Mouse (Mus musculus): ENCODE measurements around the gene Eif4b. TPM values are rescaled to one million over a fixed set of nuclear protein-coding genes. Genes with fewer than 3 reads are reported as not detected.
"Not testable (repeated sequence)": the region's sequence is repeated elsewhere in the genome, so short reads cannot be mapped to it uniquely, and the experiment has no call there.

Gene Eif4b
- polyA plus RNA-seq, 1 experiment from 2014 or later = 99.6 TPM

DNA sequence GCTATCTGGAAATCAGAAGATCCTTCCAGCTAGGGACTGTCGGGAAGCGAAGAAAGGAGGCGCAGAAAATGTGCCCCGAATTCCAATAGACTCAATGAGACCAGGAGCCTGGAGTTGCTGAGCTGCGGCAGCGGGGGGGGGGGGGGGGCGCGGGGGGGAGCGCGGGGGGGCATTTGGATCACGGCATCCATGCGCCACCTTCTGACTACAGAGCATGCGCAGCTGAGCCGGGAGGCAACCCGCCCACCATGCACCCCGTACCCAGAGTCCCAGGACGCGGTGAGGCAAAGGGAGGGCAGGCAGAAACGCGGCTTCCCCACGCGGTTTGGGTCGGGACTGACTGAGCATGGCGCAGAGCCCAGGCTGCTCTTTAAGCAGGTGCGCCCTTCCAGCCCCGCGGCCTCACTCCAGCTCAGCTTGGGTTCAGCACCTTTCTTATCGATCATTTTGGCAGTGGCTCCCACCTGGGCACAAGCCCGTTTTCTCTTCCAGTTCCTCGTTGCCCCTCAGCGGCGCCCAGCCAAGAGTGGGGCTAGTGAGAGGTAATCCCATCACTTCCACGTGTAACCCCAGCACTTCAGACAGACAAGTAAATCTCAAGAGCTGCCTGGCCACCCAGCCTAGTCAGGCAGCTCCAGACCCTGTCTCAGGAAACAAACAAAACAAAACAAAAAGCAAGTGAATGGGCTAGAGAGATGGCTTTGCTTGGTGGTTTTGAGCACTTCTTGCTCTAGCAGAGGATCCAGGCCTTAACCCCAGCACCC, 21.5 kb upstream of the Eif4b start:
- DNase-seq (ENCODE audit: low spot score) = peak; percentile 84
- under 1% methylated on average over 31 of the region's 33 CpGs for WGBS

GRCm38 (mm10) chr15:102056495-102057174, 16.9 kb upstream of the Eif4b start:
- WGBS = 85% methylated on average over 15 of the region's 15 CpGs
- Histone ChIP-seq H3K4me1 (peaks cover 5% of the 10 kb centered on the region; the same call in 1 of the 2 replicates), H3K27ac (no peak overlapping the region), H3K9me3 (no peaks in the 10 kb centered on the region), H3K4me3 (no peak overlapping the region), H3K27me3 (ENCODE audit: insufficient read depth, poor library complexity, severe bottlenecking) (no peaks in the 10 kb centered on the region), H3K36me3 (no peaks in the 10 kb centered on the region)
- no peak for DNase-seq (ENCODE audit: low spot score)

More for the DNA sequence above, 21.5 kb upstream of the Eif4b start:
- Histone ChIP-seq H3K4me3 (peak overlapping the region; percentile 69), H3K27ac (peak overlapping the region; percentile 88), H3K4me1 (peaks cover 5% of the 10 kb centered on the region; the same call in 1 of the 2 replicates), H3K9me3 (no peaks in the 10 kb centered on the region), H3K36me3 (no peaks in the 10 kb centered on the region), H3K27me3 (ENCODE audit: insufficient read depth, poor library complexity, severe bottlenecking) (no peaks in the 10 kb centered on the region)

GRCm38 (mm10) chr15:102065661-102066325, 7.8 kb upstream of the Eif4b start:
- Histone ChIP-seq H3K9me3 (no peaks in the 10 kb centered on the region), H3K27ac (no peak overlapping the region), H3K4me3 (no peak overlapping the region), H3K27me3 (ENCODE audit: insufficient read depth, poor library complexity, severe bottlenecking) (peaks cover 18% of the 10 kb centered on the region; the same call in 1 of the 2 replicates), H3K4me1 (peaks cover 34% of the 10 kb centered on the region), H3K36me3 (no peaks in the 10 kb centered on the region)
- 5% methylated on average over 20 of the region's 20 CpGs for WGBS
- DNase-seq (ENCODE audit: low spot score) = peak; percentile 97

DNA sequence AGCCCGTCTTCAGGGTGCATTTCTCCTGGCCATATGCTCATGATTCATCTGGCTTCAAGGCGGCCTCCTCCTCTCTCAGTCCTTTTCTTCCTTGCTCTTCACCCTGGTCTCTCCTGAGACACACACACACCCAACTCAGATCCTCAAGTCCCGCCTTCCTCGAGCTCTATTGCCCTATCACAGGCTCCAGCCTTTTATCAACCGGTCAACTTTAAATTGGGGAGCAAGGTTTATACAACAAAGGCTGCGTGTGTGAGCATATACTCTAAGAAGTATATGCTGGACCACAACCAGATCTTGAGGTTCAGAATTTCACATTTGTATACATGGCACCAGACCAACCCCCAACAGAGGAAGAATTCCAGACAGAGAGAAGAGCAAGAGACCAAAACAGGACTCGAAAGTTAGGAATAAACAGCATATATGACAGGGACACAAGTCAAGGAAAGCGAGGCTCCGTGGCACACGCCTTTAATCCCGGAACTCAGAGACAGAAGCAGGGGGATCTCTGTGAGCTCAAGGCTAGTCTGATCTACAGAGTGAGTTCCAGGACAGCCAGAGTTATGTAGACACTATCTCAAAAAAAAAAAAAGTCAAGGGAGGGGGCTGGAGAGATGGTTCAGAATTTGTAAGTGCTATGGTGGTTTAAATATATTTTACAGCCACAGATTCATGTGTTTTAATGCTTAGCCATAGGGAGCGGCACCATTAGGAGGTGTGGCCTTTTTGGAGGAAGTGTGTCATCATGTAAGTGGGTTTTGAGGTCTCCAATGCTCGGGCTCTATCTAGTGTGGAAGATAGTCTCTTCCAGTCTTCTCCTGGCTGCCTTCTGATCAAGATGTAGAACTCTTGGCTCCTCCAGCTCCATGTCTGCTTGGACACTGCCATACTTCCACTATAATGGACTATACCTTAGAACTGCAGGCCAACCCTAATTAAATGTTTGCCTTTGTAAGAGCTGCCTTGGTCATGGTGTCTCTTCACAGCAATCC, 2.8 kb upstream of the Eif4b start:
- Histone ChIP-seq H3K4me3 (no peak overlapping the region), H3K4me1 (peaks cover 10% of the 10 kb centered on the region), H3K27me3 (ENCODE audit: insufficient read depth, poor library complexity, severe bottlenecking) (peaks cover 18% of the 10 kb centered on the region; the same call in 1 of the 2 replicates), H3K36me3 (no peaks in the 10 kb centered on the region), H3K27ac (no peak overlapping the region), H3K9me3 (no peaks in the 10 kb centered on the region)
- DNase-seq (ENCODE audit: low spot score) = no peak
- WGBS = 69% methylated on average over 13 of the region's 13 CpGs

DNA sequence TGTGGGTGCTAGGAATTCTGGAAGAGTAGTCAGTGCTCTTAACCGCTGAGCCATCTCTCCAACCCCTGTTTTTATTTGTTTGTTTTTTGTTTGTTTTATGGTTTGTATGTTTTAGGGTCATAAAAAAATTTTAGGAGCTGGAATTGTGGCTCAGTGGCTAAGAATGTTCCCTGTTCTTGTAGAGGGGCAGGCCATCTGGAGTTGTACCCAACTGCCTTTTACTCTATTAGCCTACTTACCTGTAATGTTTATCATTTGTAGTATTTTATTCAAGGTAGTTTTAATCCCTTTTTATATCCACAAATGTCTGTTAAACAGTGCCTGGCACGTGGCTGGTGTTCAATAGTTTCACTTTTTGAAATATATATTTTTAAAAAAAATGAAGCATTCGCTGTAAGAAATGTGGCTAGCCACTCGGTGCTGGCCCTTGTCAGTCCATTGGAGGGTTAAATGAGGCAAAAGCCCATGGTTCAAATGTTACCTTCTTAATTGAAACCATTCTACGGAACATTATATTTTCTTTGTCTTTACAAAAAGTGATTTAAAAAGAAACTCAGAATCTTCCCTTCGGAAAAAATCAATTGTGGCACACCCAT, 512 bp upstream of the Eif4b start:
- WGBS = 14% methylated on average over 6 of the region's 6 CpGs
- DNase-seq (ENCODE audit: low spot score) = no peak
- H3K9me3 ChIP-seq = no peaks in the 10 kb centered on the region
- H3K4me3 ChIP-seq = peak overlapping the region; percentile 99
- H3K4me1 ChIP-seq = peaks cover 14% of the 10 kb centered on the region
- H3K36me3 ChIP-seq = no peaks in the 10 kb centered on the region
- no peaks in the 10 kb centered on the region for H3K27me3 ChIP-seq (ENCODE audit: insufficient read depth, poor library complexity, severe bottlenecking)
- H3K27ac ChIP-seq = peak overlapping the region; percentile 100; the same call in 1 of the 2 replicates

DNA sequence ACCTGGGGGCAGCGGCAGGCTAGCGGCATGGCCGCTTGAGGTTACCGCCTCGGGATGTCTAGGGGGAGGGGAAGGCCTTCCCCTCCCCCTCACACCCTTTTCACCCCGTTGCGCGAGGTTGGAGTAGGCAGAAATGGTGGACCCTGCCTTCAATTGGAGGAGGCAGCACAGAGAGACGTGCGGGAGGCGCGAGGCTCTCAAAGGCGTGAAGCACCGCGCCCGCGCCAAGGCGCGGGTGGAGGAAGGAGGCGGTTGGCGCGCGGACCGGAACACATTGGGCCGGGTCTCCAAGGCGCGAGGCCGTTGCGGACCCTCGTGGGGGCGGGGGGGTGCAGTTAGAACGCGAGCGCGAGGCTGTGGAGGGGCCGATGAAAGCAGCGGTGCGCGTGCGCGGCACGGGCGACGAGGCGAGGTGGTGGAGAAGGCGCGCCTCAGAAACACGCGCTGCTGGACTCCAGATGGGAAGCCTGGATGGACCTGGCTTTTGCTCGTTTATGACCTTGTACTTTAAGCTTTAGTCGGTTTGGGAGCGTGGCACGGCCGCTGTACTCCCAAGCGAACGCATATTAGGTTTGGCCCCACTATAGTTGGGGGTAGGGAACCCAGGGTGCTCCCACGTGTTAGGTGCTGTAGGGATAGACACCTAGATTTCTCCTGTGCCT, 628 bp downstream of the Eif4b start:
- Histone ChIP-seq H3K36me3 (peaks cover 6% of the 10 kb centered on the region; the same call in 1 of the 2 replicates), H3K27ac (peak overlapping the region; percentile 100), H3K9me3 (no peaks in the 10 kb centered on the region), H3K4me1 (peaks cover 16% of the 10 kb centered on the region), H3K4me3 (peak overlapping the region; percentile 99), H3K27me3 (ENCODE audit: insufficient read depth, poor library complexity, severe bottlenecking) (no peaks in the 10 kb centered on the region)
- peak; percentile 84 for DNase-seq (ENCODE audit: low spot score)
- WGBS = under 1% methylated on average over 57 of the region's 57 CpGs

DNA sequence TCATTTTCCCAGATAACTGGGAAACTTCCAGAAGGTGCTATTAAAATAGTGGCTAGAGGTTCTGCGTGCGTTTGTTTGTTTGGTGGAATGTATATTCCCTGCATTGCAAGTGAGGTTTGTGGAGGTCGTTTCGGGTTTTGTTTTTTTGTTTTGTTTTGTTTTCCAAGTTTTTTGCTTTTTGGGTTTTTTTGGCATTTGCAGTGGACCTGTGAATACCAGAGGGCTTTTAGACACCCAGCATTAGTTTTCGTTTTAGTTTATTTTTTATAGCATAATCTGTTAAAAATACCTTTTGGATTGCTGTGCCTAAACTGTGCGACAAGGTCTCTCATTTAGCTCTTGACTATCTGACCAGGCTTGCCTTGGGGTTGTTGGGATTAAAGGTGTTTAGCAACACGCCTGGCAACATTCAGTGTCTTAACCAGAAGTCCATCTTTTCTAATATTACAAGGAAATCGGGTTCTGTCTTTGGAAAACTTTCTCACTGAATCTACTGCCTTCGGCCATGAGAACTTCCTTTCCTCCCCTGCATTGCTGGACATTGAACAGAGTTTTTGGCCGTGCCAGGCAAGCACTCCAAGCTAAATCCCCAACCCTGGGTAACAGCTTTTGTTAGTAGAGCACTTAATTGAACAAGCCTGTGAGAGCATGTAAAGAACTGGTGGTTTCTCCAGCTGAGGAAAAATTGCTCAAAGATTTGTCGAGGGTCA, 1.5 kb downstream of the Eif4b start:
- no peak for DNase-seq (ENCODE audit: low spot score)
- H3K27ac ChIP-seq = peak overlapping the region; percentile 100
- 10% methylated on average over 11 of the region's 11 CpGs for WGBS

DNA sequence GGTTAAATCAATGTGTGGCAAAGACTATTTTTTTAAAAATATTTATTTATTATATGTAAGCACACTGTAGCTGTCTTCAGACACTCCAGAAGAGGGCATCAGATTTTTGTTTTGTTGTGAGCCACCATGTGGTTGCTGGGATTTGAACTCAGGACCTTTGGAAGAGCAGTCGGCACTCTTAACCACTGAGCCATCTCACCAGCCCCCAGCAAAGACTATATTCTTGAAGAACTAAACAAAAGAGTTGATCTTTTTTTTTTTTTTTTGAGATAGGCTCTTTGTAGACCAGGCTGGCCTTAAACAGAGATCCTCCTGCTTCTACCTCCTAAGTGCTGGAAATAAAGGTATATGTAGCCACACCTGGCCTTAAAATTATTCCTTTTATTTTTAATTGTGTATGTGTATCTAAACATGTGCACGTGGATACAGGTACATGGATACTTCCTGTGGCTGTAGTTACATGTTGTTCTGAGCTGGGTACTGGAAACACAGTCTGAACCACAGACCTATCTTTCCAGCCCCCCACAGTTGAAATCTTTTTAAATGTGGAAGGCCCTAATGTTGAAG, 3.6 kb downstream of the Eif4b start:
- Histone ChIP-seq H3K4me3 (no peak overlapping the region), H3K27me3 (ENCODE audit: insufficient read depth, poor library complexity, severe bottlenecking) (no peaks in the 10 kb centered on the region), H3K36me3 (peaks cover 22% of the 10 kb centered on the region), H3K27ac (no peak overlapping the region), H3K4me1 (peaks cover 18% of the 10 kb centered on the region), H3K9me3 (no peaks in the 10 kb centered on the region)
- 81% methylated on average over 2 of the region's 2 CpGs for WGBS
- DNase-seq (ENCODE audit: low spot score) = no peak

More for the DNA sequence above, 1.5 kb downstream of the Eif4b start:
- Histone ChIP-seq H3K36me3 (peaks cover 8% of the 10 kb centered on the region; the same call in 1 of the 2 replicates), H3K27me3 (ENCODE audit: insufficient read depth, poor library complexity, severe bottlenecking) (no peaks in the 10 kb centered on the region), H3K9me3 (no peaks in the 10 kb centered on the region), H3K4me1 (peaks cover 18% of the 10 kb centered on the region), H3K4me3 (peak overlapping the region; percentile 99)

- peaks cover 18% of the 10 kb centered on the region for H3K4me1 ChIP-seq
- no peak overlapping the region for H3K27ac ChIP-seq
- no peaks in the 10 kb centered on the region for H3K27me3 ChIP-seq (ENCODE audit: insufficient read depth, poor library complexity, severe bottlenecking)
- H3K36me3 ChIP-seq = peaks cover 42% of the 10 kb centered on the region
- 79% methylated on average over 4 of the region's 4 CpGs for WGBS
- DNase-seq (ENCODE audit: low spot score) = no peak
- H3K4me3 ChIP-seq = no peak overlapping the region
- H3K9me3 ChIP-seq = no peaks in the 10 kb centered on the region
Observed at GRCm38 (mm10) chr15:102079221-102079620, 5.6 kb downstream of the Eif4b start.

GRCm38 (mm10) chr15:102079924-102080323, 6.4 kb downstream of the Eif4b start:
- not testable (repeated sequence) for H3K27ac ChIP-seq; H3K4me3 ChIP-seq; DNase-seq (ENCODE audit: low spot score); H3K27me3 ChIP-seq (ENCODE audit: insufficient read depth, poor library complexity, severe bottlenecking); H3K9me3 ChIP-seq
- 77% methylated on average over 8 of the region's 8 CpGs for WGBS
- Histone ChIP-seq H3K36me3 (peaks cover 49% of the 10 kb centered on the region), H3K4me1 (peaks cover 18% of the 10 kb centered on the region)

- Histone ChIP-seq H3K9me3 (no peaks in the 10 kb centered on the region), H3K27me3 (ENCODE audit: insufficient read depth, poor library complexity, severe bottlenecking) (no peaks in the 10 kb centered on the region), H3K36me3 (peaks cover 54% of the 10 kb centered on the region), H3K4me3 (no peak overlapping the region), H3K4me1 (peaks cover 14% of the 10 kb centered on the region), H3K27ac (no peak overlapping the region)
- WGBS = 74% methylated on average over 2 of the region's 2 CpGs
- DNase-seq (ENCODE audit: low spot score) = no peak
Observed at GRCm38 (mm10) chr15:102080429-102080828, 6.9 kb downstream of the Eif4b start.
